Mouse (Mus musculus) limb, embryonic 15.5 days (tissue): ENCODE measurements around the gene Gm4922. TPM values are rescaled to one million over a fixed set of nuclear protein-coding genes. Genes with fewer than 3 reads are reported as not detected.

ENCODE experiments used
- ATAC-seq: fragments of 200-750 bp; cut with Nextera tagmentation; 2 replicates; pipeline ENCODE4 v1.8.0; 2017; ENCODE audit warnings: low read depth, moderate TSS enrichment; ENCODE audit not compliant: insufficient number of reproducible peaks, low FRiP score, low TSS enrichment
- H3K27ac ChIP-seq: fragments of 300-500 bp; sonication (generic); 2 replicates; pipeline ENCODE4 v1.5.1; 2015; ENCODE audit warnings: moderate library complexity, mild to moderate bottlenecking, inconsistent platforms
- H3K27me3 ChIP-seq: fragments of 300-500 bp; sonication (generic); 2 replicates; pipeline ENCODE4 v1.6.1; 2015; ENCODE audit warnings: inconsistent platforms
- H3K36me3 ChIP-seq: fragments of 300-500 bp; sonication (generic); 2 replicates; pipeline ENCODE4 v1.6.1; 2015; ENCODE audit warnings: inconsistent platforms
- H3K4me1 ChIP-seq: fragments of 300-500 bp; sonication (generic); 2 replicates; pipeline ENCODE4 v1.6.1; 2015; ENCODE audit warnings: inconsistent platforms
- H3K4me2 ChIP-seq: fragments of 300-500 bp; sonication (generic); 2 replicates; pipeline ENCODE4 v1.6.1; 2015; ENCODE audit warnings: mild to moderate bottlenecking, inconsistent platforms
- H3K4me3 ChIP-seq: fragments of 300-500 bp; sonication (generic); 2 replicates; pipeline ENCODE4 v1.5.1; 2015; ENCODE audit warnings: mild to moderate bottlenecking, inconsistent platforms
- H3K9ac ChIP-seq: fragments of 300-500 bp; sonication (generic); 2 replicates; pipeline ENCODE4 v1.6.1; 2015; ENCODE audit warnings: inconsistent platforms
- H3K9me3 ChIP-seq: fragments of 300-500 bp; sonication (generic); 2 replicates; pipeline ENCODE4 v1.6.1; 2016; ENCODE audit warnings: inconsistent platforms
- WGBS: fragments of 180-500 bp; shearing (Covaris S2); methylation state at CpG from one replicate; pipeline ENCODE4 v1.1.7; 2015; 5-methylcytosine and 5-hydroxymethylcytosine counted together
- polyA plus RNA-seq: library from polyadenylated mRNA; unstranded; fragments of >200 nt; fragmentation: Nextera tagmentation; extraction: Ambion mirVana; gene quantifications from 2 replicates; pipeline ENCODE4 v1.2.1, GENCODE M21; 2015

Gm4922 gene
- polyA plus RNA-seq, 1 experiment from 2014 or later, result not detected

DNA sequence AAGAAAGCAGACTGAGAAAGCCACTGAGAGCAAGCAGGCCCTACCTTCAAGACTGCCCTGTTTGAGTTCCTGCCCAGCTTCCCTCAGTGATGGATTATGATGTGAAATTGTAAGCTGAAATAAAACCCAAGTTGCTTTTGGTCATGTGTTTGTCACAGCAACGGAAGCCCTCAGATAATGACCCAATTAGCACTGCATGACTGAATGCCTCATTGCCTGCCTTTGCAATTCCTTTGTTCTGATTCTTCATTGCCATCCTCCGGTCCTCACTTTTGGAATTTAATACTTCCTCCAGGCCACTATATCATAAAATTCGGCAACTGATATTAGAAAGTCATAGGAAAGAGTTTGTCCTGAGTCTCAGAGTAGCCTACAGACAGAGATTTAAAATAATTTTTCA, 9.0 kb downstream of the Gm4922 start:
- Histone ChIP-seq H3K4me1 (peaks cover 5% of the 10 kb centered on the region), H3K27ac (no peak overlapping the region)
- no peak for ATAC-seq

GRCm38 (mm10) chr10:18772537-18773179, 13.9 kb downstream of the Gm4922 start:
- Histone ChIP-seq H3K9ac (no peak overlapping the region), H3K4me3 (no peak overlapping the region), H3K27me3 (no peaks in the 10 kb centered on the region), H3K27ac (no peak overlapping the region), H3K9me3 (no peaks in the 10 kb centered on the region), H3K36me3 (no peaks in the 10 kb centered on the region), H3K4me2 (no peak overlapping the region), H3K4me1 (peaks cover 5% of the 10 kb centered on the region)
- no peak for ATAC-seq
- WGBS, result 71% methylated on average over 4 of the region's 4 CpGs

More for the DNA sequence above, 9.0 kb downstream of the Gm4922 start:
- whole genome bisulfite sequencing, result 51% methylated on average over 3 of the region's 3 CpGs
- H3K36me3 ChIP-seq, result no peaks in the 10 kb centered on the region
- no peak overlapping the region for H3K9ac ChIP-seq
- H3K4me2 ChIP-seq, result no peak overlapping the region
- H3K27me3 ChIP-seq, result no peaks in the 10 kb centered on the region
- H3K9me3 ChIP-seq, result no peaks in the 10 kb centered on the region
- H3K4me3 ChIP-seq, result no peak overlapping the region

DNA sequence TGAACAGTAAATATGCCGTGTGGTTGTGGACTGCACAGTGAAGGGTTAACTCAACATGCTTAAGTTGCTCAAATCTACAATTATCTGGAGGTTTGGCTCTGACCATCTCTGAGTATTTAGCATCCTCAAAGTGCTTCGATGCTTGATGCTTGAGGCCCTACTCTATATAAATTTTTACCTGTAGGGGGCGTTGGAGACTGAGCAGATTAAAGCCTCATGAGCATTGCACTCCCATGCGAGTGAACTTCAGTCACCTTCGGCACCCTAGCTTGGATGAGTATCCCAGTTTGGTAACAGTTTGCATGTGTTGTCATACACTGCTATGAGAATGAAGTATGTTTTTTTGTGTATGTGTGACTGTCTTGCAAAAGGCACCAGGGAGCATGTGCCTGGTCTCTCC, 16.7 kb downstream of the Gm4922 start:
- H3K9me3 ChIP-seq, result no peaks in the 10 kb centered on the region
- H3K4me1 ChIP-seq, result peaks cover 4% of the 10 kb centered on the region
- 59% methylated on average over 5 of the region's 5 CpGs for WGBS
- no peak overlapping the region for H3K4me3 ChIP-seq
- H3K4me2 ChIP-seq, result no peak overlapping the region
- ATAC-seq, result no peak
- no peak overlapping the region for H3K9ac ChIP-seq
- H3K36me3 ChIP-seq, result no peaks in the 10 kb centered on the region
- H3K27me3 ChIP-seq, result no peaks in the 10 kb centered on the region
- no peak overlapping the region for H3K27ac ChIP-seq

DNA sequence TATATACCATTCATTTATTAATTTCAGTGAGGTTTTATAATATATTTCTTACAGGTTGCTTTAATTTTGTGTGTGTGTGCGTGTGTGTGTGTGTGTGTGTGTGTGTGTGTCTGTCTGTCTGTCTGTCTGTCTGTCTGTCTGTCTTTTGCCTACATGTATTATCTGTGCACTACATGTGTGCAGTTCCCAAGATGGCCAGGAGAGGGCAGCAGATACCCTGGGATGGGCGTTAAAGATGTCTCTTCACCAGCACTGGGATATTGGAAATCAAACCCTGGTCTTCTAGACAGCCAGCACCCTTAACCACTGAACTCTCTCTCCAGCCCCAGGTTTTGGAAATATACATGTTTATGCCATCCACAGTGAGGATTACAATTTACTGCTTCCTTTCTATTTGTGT, 26.4 kb downstream of the Gm4922 start:
- H3K9ac ChIP-seq, result no peak overlapping the region
- H3K4me3 ChIP-seq, result no peak overlapping the region
- H3K36me3 ChIP-seq, result no peaks in the 10 kb centered on the region
- no peaks in the 10 kb centered on the region for H3K4me1 ChIP-seq
- 30% methylated on average over 2 of the region's 2 CpGs for WGBS
- H3K27ac ChIP-seq, result no peak overlapping the region
- H3K27me3 ChIP-seq, result no peaks in the 10 kb centered on the region
- H3K9me3 ChIP-seq, result no peaks in the 10 kb centered on the region
- no peak for ATAC-seq
- no peak overlapping the region for H3K4me2 ChIP-seq

DNA sequence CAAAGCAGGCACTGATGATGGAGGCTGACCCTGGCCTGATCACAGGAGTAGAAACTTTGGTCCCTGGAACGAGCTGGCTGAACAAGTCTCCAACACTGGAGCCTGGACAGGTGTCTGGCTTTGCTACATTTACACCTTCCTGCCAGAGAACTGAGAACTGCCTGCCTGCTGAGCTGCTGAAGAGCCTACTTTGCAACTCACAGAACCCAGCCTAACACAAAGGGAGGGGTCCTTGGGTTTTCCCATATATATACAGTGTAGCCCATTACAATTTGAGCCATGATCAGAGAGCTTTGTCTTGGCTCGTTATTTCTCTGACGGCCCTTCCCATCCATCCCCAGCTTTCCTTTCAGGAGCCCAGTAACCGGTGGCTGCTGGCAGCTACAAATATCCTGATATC, 36.5 kb downstream of the Gm4922 start:
- Histone ChIP-seq H3K4me1 (no peaks in the 10 kb centered on the region), H3K9ac (no peak overlapping the region), H3K4me2 (no peak overlapping the region), H3K36me3 (no peaks in the 10 kb centered on the region), H3K9me3 (no peaks in the 10 kb centered on the region), H3K27me3 (0 out of 2 replicates have a peak, but pooled peaks cover under 1% of the 10 kb centered on the region), H3K4me3 (no peak overlapping the region), H3K27ac (no peak overlapping the region)
- no peak for ATAC-seq
- 63% methylated on average over 4 of the region's 4 CpGs for WGBS

DNA sequence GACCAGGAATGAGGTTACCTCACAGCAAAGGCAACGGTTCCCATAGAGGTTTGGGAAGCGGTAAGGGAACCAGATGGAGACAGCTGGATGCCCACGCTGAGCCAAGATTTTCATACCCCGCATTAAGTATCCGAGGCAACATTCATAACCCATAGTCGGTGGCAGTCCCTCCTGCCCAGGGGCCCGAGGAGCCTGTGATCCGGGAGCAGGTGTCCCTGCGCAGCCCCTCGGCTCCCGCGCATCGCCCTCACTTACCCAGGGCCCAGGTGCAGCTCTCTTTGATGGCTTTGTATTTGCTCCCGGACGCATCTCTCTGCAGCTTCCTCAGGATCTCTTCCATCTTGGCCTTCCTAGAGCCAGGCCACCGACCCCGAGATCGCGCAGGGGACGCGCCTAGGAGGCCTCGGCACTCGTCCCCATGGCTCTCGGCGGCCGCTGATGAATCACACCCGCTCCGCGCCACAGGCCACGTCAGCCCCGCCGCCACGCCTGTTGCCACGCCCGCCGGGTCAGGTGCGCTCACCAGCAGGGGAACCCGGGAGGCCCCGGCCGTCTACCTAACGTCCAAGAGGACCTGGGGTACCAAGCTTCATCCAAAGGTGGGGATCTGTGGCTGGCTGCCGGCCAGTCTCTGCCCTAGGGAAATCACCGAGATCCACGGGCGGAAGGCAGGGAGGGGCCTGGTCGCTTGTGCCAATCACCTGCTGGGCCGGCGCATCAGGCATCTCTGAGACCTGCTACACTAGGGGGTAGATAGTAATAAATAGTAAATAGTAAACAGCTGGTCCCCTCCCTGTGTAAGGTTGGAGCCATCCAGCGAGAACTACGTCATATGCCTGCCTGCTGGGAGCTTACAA, 43.1 kb downstream of the Gm4922 start, which contains the start of gene Arfgef3:
TSS of gene Arfgef3 (minus strand) at position 664 of the 857 bp plus-strand sequence.
- no peak within 1 kb of the TSS for H3K27ac ChIP-seq
- no peaks in the 10 kb centered on the region for H3K36me3 ChIP-seq
- peak within 1 kb of the TSS; percentile 89 for H3K4me2 ChIP-seq
- H3K4me1 ChIP-seq, result peaks cover 8% of the 10 kb centered on the region
- 1% methylated on average over 50 of the region's 50 CpGs for WGBS
- no peaks in the 10 kb centered on the region for H3K9me3 ChIP-seq
- peaks cover 14% of the 10 kb centered on the region for H3K27me3 ChIP-seq
- peak within 1 kb of the TSS; percentile 14 for H3K9ac ChIP-seq
- H3K4me3 ChIP-seq, result peak within 1 kb of the TSS; percentile 54
- no peak for ATAC-seq

GRCm38 (mm10) chr10:18742086-18742485, 44.5 kb downstream of the Gm4922 start:
- Histone ChIP-seq H3K9me3 (no peaks in the 10 kb centered on the region), H3K4me2 (no peak overlapping the region), H3K9ac (no peak overlapping the region), H3K27me3 (peaks cover 14% of the 10 kb centered on the region), H3K4me3 (no peak overlapping the region), H3K36me3 (no peaks in the 10 kb centered on the region), H3K27ac (no peak overlapping the region), H3K4me1 (peaks cover 8% of the 10 kb centered on the region)
- no peak for ATAC-seq
- WGBS, result 45% methylated on average over 6 of the region's 6 CpGs

- no peak overlapping the region for H3K4me2 ChIP-seq
- 79% methylated on average over 8 of the region's 8 CpGs for WGBS
- no peak for ATAC-seq
These were observed 45.6 kb downstream of the Gm4922 start for GRCm38 (mm10) chr10:18741024-18741423.

More at GRCm38 (mm10) chr10:18741024-18741423, 45.6 kb downstream of the Gm4922 start:
- Histone ChIP-seq H3K9ac (no peak overlapping the region), H3K4me1 (peaks cover 8% of the 10 kb centered on the region), H3K4me3 (no peak overlapping the region), H3K9me3 (no peaks in the 10 kb centered on the region), H3K27me3 (peaks cover 14% of the 10 kb centered on the region), H3K27ac (no peak overlapping the region), H3K36me3 (no peaks in the 10 kb centered on the region)

Other genes with a start within 250 kb of the Gm4922 start
- gene Hebp2, start 240.7 kb downstream of the Gm4922 start, polyA plus RNA-seq, result 55.9 and 61.4 TPM in 2 replicates
- gene Arfgef3, start 42.8 kb downstream of the Gm4922 start, polyA plus RNA-seq, result 0.83 and 1.2 TPM in 2 replicates
- gene Perp, start 58.2 kb upstream of the Gm4922 start, polyA plus RNA-seq, result 915 and 921 TPM in 2 replicates
- 4.9 and 5.0 TPM in 2 replicates for gene Tnfaip3, start 228.9 kb upstream of the Gm4922 start, polyA plus RNA-seq